Mouse (Mus musculus): ENCODE measurements around the gene Kiss1r.

Gene Kiss1r

GRCm38 (mm10) chr10:79897316-79898245, 19.2 kb upstream of the Kiss1r start:
- no peak for DNase-seq (ENCODE audit: low read depth, low spot score)

- peak; percentile 28 for DNase-seq (ENCODE audit: low read depth, low spot score)
Observed at GRCm38 (mm10) chr10:79900951-79901410, 15.8 kb upstream of the Kiss1r start.

- no peak for DNase-seq (ENCODE audit: low read depth, low spot score)
Observed at GRCm38 (mm10) chr10:79906712-79907111, 10.1 kb upstream of the Kiss1r start.

GRCm38 (mm10) chr10:79907415-79907814, 9.4 kb upstream of the Kiss1r start:
- DNase-seq (ENCODE audit: low read depth, low spot score): no peak

GRCm38 (mm10) chr10:79908167-79909091, 8.3 kb upstream of the Kiss1r start, which contains the start of gene Med16:
TSS of gene Med16 (minus strand) at chr10:79908923.
- peak; percentile 89 for DNase-seq (ENCODE audit: low read depth, low spot score)

- no peak for DNase-seq (ENCODE audit: low read depth, low spot score)
Observed at GRCm38 (mm10) chr10:79909092-79909922, 7.5 kb upstream of the Kiss1r start.

- DNase-seq (ENCODE audit: low read depth, low spot score): no peak
Observed at GRCm38 (mm10) chr10:79910556-79910955, 6.2 kb upstream of the Kiss1r start, which contains the start of gene Gm26602. TSS of gene Gm26602 (plus strand) at chr10:79910856.

GRCm38 (mm10) chr10:79912412-79912811, 4.4 kb upstream of the Kiss1r start:
- no peak for DNase-seq (ENCODE audit: low read depth, low spot score)

- DNase-seq (ENCODE audit: low read depth, low spot score): no peak
Observed at GRCm38 (mm10) chr10:79914131-79914947, 2.4 kb upstream of the Kiss1r start.

GRCm38 (mm10) chr10:79914948-79915596, 1.7 kb upstream of the Kiss1r start:
- DNase-seq (ENCODE audit: low read depth, low spot score): no peak

GRCm38 (mm10) chr10:79916081-79916480, 690 bp upstream of the Kiss1r start:
- no peak for DNase-seq (ENCODE audit: low read depth, low spot score)

GRCm38 (mm10) chr10:79917532-79918100, 845 bp downstream of the Kiss1r start:
- no peak for DNase-seq (ENCODE audit: low read depth, low spot score)

GRCm38 (mm10) chr10:79918231-79919078, 1.7 kb downstream of the Kiss1r start:
- DNase-seq (ENCODE audit: low read depth, low spot score): no peak

GRCm38 (mm10) chr10:79919251-79919849, 2.6 kb downstream of the Kiss1r start:
- DNase-seq (ENCODE audit: low read depth, low spot score): no peak

GRCm38 (mm10) chr10:79920056-79920890, 3.5 kb downstream of the Kiss1r start:
- no peak for DNase-seq (ENCODE audit: low read depth, low spot score)

GRCm38 (mm10) chr10:79920958-79921535, 4.3 kb downstream of the Kiss1r start, which contains the start of gene R3hdm4:
TSS of gene R3hdm4 (minus strand) at chr10:79921208.
- DNase-seq (ENCODE audit: low read depth, low spot score): no peak

- no peak for DNase-seq (ENCODE audit: low read depth, low spot score)
Observed at GRCm38 (mm10) chr10:79921572-79921971, 4.8 kb downstream of the Kiss1r start.
